Mouse (Mus musculus) hindbrain, embryonic 10.5 days (tissue): ENCODE results near the gene Iqcn. TPM values are rescaled to one million over a fixed set of nuclear protein-coding genes. Genes with fewer than 3 reads are reported as not detected.

ENCODE experiments used
- DNase-seq: peaks from one replicate; pipeline ENCODE4 v3.0.0-alpha.2; 2017; ENCODE audit warnings: low spot score
- H3K27ac ChIP-seq: fragments of 300-500 bp; sonication (generic); 2 replicates; pipeline ENCODE4 v1.5.1; 2016; ENCODE audit warnings: mild to moderate bottlenecking, moderate library complexity
- H3K27me3 ChIP-seq: fragments of 300-500 bp; sonication (generic); 2 replicates; pipeline ENCODE4 v1.6.1; 2016; ENCODE audit warnings: mild to moderate bottlenecking; ENCODE audit not compliant: poor library complexity, insufficient read depth, severe bottlenecking
- H3K36me3 ChIP-seq: fragments of 300-500 bp; sonication (generic); 2 replicates; pipeline ENCODE4 v1.6.1; 2016; ENCODE audit warnings: mild to moderate bottlenecking, moderate library complexity
- H3K4me1 ChIP-seq: fragments of 300-500 bp; sonication (generic); replicated peaks from 2 replicates; pipeline ENCODE4 v1.6.1; 2016; ENCODE audit warnings: mild to moderate bottlenecking
- H3K4me3 ChIP-seq: fragments of 300-500 bp; sonication (generic); 2 replicates; pipeline ENCODE4 v1.5.1; 2016; ENCODE audit warnings: mild to moderate bottlenecking, moderate library complexity
- H3K9me3 ChIP-seq: fragments of 300-500 bp; sonication (generic); 2 replicates; pipeline ENCODE4 v1.6.1; 2016; ENCODE audit warnings: mild to moderate bottlenecking, moderate library complexity
- WGBS: fragments of 180-500 bp; shearing (Covaris S2); methylation state at CpG from one replicate; pipeline ENCODE4 v1.1.7; 2016; 5-methylcytosine and 5-hydroxymethylcytosine counted together
- polyA plus RNA-seq: library from polyadenylated mRNA; unstranded; fragments of >200 nt; fragmentation: Nextera tagmentation; extraction: Ambion mirVana; gene quantifications from 2 replicates; pipeline ENCODE4 v1.2.1, GENCODE M21; 2016

Gene Iqcn
- polyA plus RNA-seq, 1 experiment from 2014 or later = not detected

DNA sequence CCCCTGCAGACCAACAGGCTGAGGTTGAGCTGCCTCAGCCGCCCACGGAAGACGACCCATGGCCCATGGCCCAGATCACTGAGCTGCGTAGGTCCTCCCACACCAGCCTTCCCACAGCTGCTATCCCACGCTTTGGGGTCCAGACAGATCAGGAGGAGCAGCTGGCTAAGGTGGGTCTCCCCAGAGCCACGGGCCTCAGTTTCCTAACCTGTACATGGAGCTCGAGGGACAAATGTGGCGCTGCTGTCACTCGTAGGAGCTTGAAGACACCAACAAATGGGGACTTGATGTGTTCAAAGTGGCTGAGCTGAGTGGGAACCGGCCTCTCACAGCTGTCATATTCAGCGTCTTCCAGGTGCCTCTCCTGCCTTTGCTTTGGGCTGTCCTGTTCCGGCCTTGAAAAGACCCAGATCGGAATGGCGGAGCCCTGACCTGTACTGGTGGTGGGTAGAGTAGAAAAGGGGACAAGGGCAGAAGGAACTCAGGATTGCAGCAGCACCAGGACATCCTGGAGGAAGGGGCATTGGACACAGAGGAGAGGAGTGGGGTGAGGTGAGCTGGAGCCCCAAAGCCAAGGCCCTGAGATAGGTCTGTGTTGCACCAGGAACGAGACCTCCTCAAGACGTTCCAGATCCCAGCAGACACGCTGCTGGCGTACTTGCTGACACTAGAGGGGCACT, 44.1 kb downstream of the Iqcn start:
- no peak for DNase-seq

GRCm38 (mm10) chr8:70748246-70749096, 45.2 kb downstream of the Iqcn start:
- Histone ChIP-seq H3K27ac (no peak overlapping the region), H3K36me3 (no peaks in the 10 kb centered on the region), H3K27me3 (peaks cover 69% of the 10 kb centered on the region), H3K9me3 (no peaks in the 10 kb centered on the region), H3K4me3 (no peak overlapping the region), H3K4me1 (peaks cover 24% of the 10 kb centered on the region)
- DNase-seq = no peak
- WGBS = 89% methylated on average over 23 of the region's 23 CpGs

More for the DNA sequence above, 44.1 kb downstream of the Iqcn start:
- Histone ChIP-seq H3K4me3 (no peak overlapping the region), H3K9me3 (no peaks in the 10 kb centered on the region), H3K27me3 (peaks cover 80% of the 10 kb centered on the region), H3K27ac (no peak overlapping the region), H3K36me3 (no peaks in the 10 kb centered on the region), H3K4me1 (peaks cover 23% of the 10 kb centered on the region)
- WGBS = 84% methylated on average over 18 of the region's 18 CpGs

DNA sequence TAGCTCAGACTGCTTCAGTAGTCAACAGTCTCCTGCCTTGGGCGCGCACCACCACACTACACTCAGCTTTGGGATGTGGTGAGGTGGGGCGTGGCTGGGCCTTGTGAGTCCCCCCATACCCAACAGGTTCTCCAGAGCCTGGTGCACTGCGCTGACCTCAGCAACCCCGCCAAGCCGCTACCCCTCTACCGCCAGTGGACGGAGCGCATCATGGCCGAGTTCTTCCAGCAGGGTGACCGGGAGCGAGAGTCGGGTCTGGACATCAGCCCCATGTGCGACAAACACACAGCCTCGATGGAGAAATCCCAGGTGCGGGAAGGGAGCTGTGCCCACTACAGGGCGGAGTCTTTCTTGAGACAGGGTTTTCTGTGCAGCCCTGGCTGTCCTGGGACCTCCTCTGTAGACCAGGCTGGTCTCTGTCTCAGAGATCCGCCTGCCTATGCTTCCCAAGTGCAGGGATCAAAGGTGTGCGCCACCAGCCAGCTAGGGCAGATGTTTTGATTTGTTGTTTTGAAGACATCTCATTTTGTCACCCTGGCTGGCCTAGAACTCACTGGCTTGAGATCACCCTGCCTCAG, 45.9 kb downstream of the Iqcn start:
- 83% methylated on average over 19 of the region's 19 CpGs for WGBS
- DNase-seq = no peak
- H3K27me3 ChIP-seq = peaks cover 61% of the 10 kb centered on the region

GRCm38 (mm10) chr8:70750128-70750680, 46.9 kb downstream of the Iqcn start:
- no peak for DNase-seq
- peaks cover 54% of the 10 kb centered on the region for H3K27me3 ChIP-seq
- WGBS = 85% methylated on average over 13 of the region's 13 CpGs

More for the DNA sequence above, 45.9 kb downstream of the Iqcn start:
- no peaks in the 10 kb centered on the region for H3K9me3 ChIP-seq
- no peak overlapping the region for H3K27ac ChIP-seq
- no peaks in the 10 kb centered on the region for H3K36me3 ChIP-seq
- H3K4me1 ChIP-seq = peaks cover 20% of the 10 kb centered on the region
- no peak overlapping the region for H3K4me3 ChIP-seq

GRCm38 (mm10) chr8:70752000-70752764, 48.9 kb downstream of the Iqcn start:
- peak; percentile 71 for DNase-seq
- no peak overlapping the region for H3K4me3 ChIP-seq
- 38% methylated on average over 11 of the region's 11 CpGs for WGBS
- H3K4me1 ChIP-seq = peaks cover 36% of the 10 kb centered on the region
- H3K9me3 ChIP-seq = no peaks in the 10 kb centered on the region
- H3K36me3 ChIP-seq = peaks cover 11% of the 10 kb centered on the region
- peaks cover 49% of the 10 kb centered on the region for H3K27me3 ChIP-seq
- peak overlapping the region; percentile 24; the same call in 1 of the 2 replicates for H3K27ac ChIP-seq

More at GRCm38 (mm10) chr8:70750128-70750680, 46.9 kb downstream of the Iqcn start:
- Histone ChIP-seq H3K36me3 (no peaks in the 10 kb centered on the region), H3K27ac (no peak overlapping the region), H3K4me3 (no peak overlapping the region), H3K4me1 (peaks cover 27% of the 10 kb centered on the region), H3K9me3 (no peaks in the 10 kb centered on the region)

GRCm38 (mm10) chr8:70753151-70753550, 49.9 kb downstream of the Iqcn start:
- H3K9me3 ChIP-seq = no peaks in the 10 kb centered on the region
- DNase-seq = peak; percentile 33
- H3K36me3 ChIP-seq = peaks cover 21% of the 10 kb centered on the region
- H3K4me1 ChIP-seq = peaks cover 41% of the 10 kb centered on the region
- peaks cover 39% of the 10 kb centered on the region for H3K27me3 ChIP-seq
- H3K4me3 ChIP-seq = peak overlapping the region; percentile 27; the same call in 1 of the 2 replicates
- H3K27ac ChIP-seq = peak overlapping the region; percentile 24
- 30% methylated on average over 21 of the region's 21 CpGs for WGBS

DNA sequence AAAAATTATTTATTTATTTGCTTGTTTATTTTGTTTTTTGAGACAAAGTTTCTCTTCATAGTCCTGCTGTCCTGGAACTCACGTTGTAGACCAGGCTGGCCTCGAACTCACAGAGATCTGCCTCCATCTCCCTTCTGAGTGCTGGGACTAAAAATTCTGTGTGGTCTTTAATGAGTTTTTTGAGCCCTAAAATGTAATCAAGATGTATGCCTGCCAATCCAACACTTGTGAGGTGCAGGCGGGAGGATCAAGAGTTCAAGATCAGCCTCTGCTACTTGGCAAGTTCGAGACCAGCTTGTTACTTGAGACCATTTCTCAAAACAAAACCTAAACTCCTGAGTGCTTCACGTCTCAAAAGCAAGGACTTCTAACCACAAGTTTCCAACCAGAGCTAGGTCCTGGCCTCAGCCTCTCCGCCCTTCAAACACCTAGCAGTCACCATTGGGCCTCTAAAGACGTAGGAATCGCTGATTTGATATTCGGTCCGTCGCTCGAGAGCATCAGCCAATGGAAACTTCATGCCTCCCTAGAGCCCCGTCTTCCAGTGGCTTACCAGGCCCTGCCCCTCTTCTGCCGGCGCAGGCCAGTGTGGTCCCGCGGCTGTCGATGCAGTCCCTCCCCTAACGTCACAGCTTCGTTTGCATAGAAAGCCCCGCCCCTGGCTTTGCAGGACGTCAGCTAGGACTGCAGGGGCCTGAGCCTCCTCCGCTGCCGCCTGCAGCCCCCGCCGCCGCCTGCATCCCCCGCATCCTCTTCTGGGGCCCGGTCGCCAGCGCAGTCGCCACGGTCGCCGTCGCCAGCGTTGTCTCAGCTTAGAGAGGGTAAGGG, 51.0 kb downstream of the Iqcn start, which contains the start of gene Rab3a:
Rab3a (plus strand) TSS at position 637 of the 828 bp plus-strand sequence.
- H3K4me1 ChIP-seq = peaks cover 52% of the 10 kb centered on the region
- peak within 1 kb of the TSS; percentile 69 for H3K4me3 ChIP-seq
- peaks cover 28% of the 10 kb centered on the region for H3K27me3 ChIP-seq
- no peaks in the 10 kb centered on the region for H3K9me3 ChIP-seq
- peak within 1 kb of the TSS; percentile 85 for H3K27ac ChIP-seq
- WGBS = 8% methylated on average over 37 of the region's 37 CpGs
- DNase-seq = peak; percentile 97
- H3K36me3 ChIP-seq = peaks cover 27% of the 10 kb centered on the region

- WGBS = 19% methylated on average over 50 of the region's 50 CpGs
- no peak for DNase-seq
These were observed 51.8 kb downstream of the Iqcn start for GRCm38 (mm10) chr8:70754871-70755660.

DNA sequence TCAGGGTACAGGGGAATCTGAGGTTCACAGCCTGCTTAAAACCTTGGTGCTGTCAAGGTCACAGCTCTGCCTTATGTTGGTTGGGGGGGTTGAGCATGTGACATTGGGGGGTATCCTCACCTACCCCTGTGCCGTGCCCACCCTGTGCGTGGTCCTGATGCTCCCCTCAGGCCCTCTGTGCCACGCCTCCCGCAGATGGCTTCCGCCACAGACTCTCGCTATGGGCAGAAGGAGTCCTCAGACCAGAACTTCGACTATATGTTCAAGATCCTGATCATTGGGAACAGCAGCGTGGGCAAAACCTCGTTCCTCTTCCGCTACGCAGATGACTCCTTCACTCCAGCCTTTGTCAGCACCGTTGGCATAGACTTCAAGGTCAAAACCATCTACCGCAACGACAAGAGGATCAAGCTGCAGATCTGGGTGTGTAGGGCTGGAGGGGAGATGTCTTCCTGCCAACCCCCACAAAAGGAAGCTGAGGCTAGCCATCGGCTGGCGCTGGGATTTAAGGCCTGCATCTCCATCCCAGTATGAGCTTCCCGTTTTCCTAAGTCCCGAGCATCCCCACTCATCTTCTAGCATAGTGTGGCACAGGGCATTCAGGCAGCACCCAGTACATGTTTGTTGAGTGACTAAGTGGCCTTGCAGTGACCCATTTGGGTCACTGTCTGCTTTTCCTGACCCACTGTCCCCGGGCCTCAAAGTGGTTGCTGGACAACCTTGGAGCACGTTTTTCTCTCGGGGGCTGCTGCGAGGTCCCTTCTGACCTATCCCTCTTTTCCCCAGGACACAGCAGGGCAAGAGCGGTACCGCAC, 52.6 kb downstream of the Iqcn start:
- DNase-seq = no peak
- peak overlapping the region; percentile 69 for H3K4me3 ChIP-seq
- H3K27ac ChIP-seq = 0 out of 2 replicates have a peak overlapping the region, but pooled peaks have one; percentile 85
- 84% methylated on average over 24 of the region's 24 CpGs for WGBS
- H3K4me1 ChIP-seq = peaks cover 67% of the 10 kb centered on the region
- peaks cover 27% of the 10 kb centered on the region for H3K36me3 ChIP-seq
- H3K9me3 ChIP-seq = no peaks in the 10 kb centered on the region
- H3K27me3 ChIP-seq = peaks cover 18% of the 10 kb centered on the region

More at GRCm38 (mm10) chr8:70754871-70755660, 51.8 kb downstream of the Iqcn start:
- H3K27me3 ChIP-seq = peaks cover 20% of the 10 kb centered on the region
- no peaks in the 10 kb centered on the region for H3K9me3 ChIP-seq
- peaks cover 60% of the 10 kb centered on the region for H3K4me1 ChIP-seq
- peak overlapping the region; percentile 85 for H3K27ac ChIP-seq
- peaks cover 27% of the 10 kb centered on the region for H3K36me3 ChIP-seq
- H3K4me3 ChIP-seq = peak overlapping the region; percentile 69

- DNase-seq = no peak
- Histone ChIP-seq H3K27ac (no peak overlapping the region), H3K4me1 (peaks cover 72% of the 10 kb centered on the region), H3K27me3 (peaks cover 18% of the 10 kb centered on the region), H3K36me3 (peaks cover 27% of the 10 kb centered on the region), H3K9me3 (no peaks in the 10 kb centered on the region), H3K4me3 (no peak overlapping the region)
- WGBS = 91% methylated on average over 6 of the region's 6 CpGs
These were observed 53.3 kb downstream of the Iqcn start for GRCm38 (mm10) chr8:70756476-70757040.
